Mouse (Mus musculus) brain, embryonic 14.5 days (tissue): ENCODE measurements around the gene Hist1h2an.

Experiments used
- CTCF ChIP-seq: fragments of 200-500 bp; IDR thresholded peaks from 2 replicates; pipeline ENCODE4 v1.5.1; 2012; ENCODE audit warnings: inconsistent platforms, mild to moderate bottlenecking, moderate library complexity, borderline replicate concordance; ENCODE audit not compliant: insufficient read depth, insufficient read length; ENCODE audit errors: extremely low read depth
- POLR2A ChIP-seq: fragments of 200-500 bp; IDR thresholded peaks from 2 replicates; pipeline ENCODE4 v1.6.1; 2012; ENCODE audit warnings: mild to moderate bottlenecking, inconsistent platforms, borderline replicate concordance; ENCODE audit not compliant: poor library complexity, insufficient read depth, insufficient read length, severe bottlenecking; ENCODE audit errors: extremely low read depth

DNA sequence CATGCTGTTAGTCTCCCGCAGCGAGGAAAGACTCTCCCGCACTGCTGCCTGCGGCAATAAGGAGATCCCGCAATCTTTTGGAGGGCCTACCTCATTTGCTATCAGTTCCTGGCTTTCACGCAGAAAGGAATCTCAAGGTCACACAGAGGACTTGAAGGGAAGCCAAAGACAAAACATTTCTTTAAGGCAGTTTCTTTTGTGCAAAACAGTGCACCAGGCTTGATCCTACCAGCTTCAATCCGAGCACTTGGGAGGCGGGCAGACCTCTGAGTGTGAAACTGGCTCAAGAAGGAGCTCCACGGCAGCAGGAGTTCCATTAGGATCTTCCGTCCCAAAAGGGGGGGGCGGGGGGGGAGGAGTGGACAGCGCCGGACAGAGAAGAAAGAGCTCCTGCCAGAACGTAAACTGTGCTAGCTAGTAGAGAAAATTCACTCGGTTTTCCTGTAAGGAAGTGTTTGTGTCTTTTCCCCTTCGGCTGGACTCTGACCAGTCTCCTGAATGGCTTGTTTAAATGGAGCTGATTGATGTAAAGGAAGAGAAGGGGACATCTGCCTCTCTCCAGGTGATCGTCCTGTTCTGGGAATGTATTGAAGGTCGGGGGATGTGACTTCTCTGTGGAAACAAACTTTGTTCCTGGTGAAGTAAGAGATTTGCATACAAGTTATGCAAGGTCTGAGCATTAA, 3.7 kb upstream of the Hist1h2an start:
- TF ChIP-seq POLR2A (no peak), CTCF (no peak)
